Mouse (Mus musculus) heart, embryonic 16.5 days (tissue): Measurements from ENCODE around the gene Ltbr. TPM values are rescaled to one million over a fixed set of nuclear protein-coding genes. Genes with fewer than 3 reads are reported as not detected.
"Not testable (repeated sequence)": the region's sequence is repeated elsewhere in the genome, so short reads cannot be mapped to it uniquely, and the experiment has no call there.

ENCODE experiments used
- ATAC-seq: fragments of 200-750 bp; cut with Nextera tagmentation; replicated peaks from 2 replicates; pipeline ENCODE4 v1.8.0; 2017; ENCODE audit warnings: moderate number of reproducible peaks; ENCODE audit not compliant: insufficient read depth, low FRiP score; ENCODE audit errors: extremely low read depth
- H3K27ac ChIP-seq: fragments of 300-500 bp; sonication (generic); 2 replicates; pipeline ENCODE4 v1.5.1; 2014; ENCODE audit warnings: mild to moderate bottlenecking, low read length, control low read depth, moderate library complexity
- H3K27me3 ChIP-seq: fragments of 300-500 bp; sonication (generic); 2 replicates; pipeline ENCODE4 v1.6.1; 2014; ENCODE audit warnings: low read length, mixed read lengths; ENCODE audit not compliant: control insufficient read depth, insufficient read depth
- H3K36me3 ChIP-seq: fragments of 300-500 bp; sonication (generic); 2 replicates; pipeline ENCODE4 v1.6.1; 2014; ENCODE audit not compliant: control insufficient read depth, insufficient read depth
- H3K4me1 ChIP-seq: fragments of 300-500 bp; sonication (generic); 2 replicates; pipeline ENCODE4 v1.6.1; 2014; ENCODE audit warnings: low read length, mixed read lengths; ENCODE audit not compliant: control insufficient read depth, insufficient read depth
- H3K4me2 ChIP-seq: fragments of 300-500 bp; sonication (generic); 2 replicates; pipeline ENCODE4 v1.6.1; 2014; ENCODE audit warnings: low read depth, mild to moderate bottlenecking, control low read depth, low read length
- H3K4me3 ChIP-seq: fragments of 300-500 bp; sonication (generic); 2 replicates; pipeline ENCODE4 v1.5.1; 2014; ENCODE audit warnings: mild to moderate bottlenecking, control low read depth, low read length
- H3K9ac ChIP-seq: fragments of 300-500 bp; sonication (generic); 2 replicates; pipeline ENCODE4 v1.6.1; 2014; ENCODE audit warnings: low read length, control low read depth
- H3K9me3 ChIP-seq: fragments of 300-500 bp; sonication (generic); replicated peaks from 2 replicates; pipeline ENCODE4 v1.6.1; 2016; ENCODE audit warnings: low read length; ENCODE audit not compliant: control insufficient read depth
- WGBS: fragments of 180-500 bp; shearing (Covaris S2); extraction: QIAGEN DNeasy Blood & Tissue Kit; methylation state at CpG from one replicate; pipeline ENCODE4 v1.1.7; 2014; 5-methylcytosine and 5-hydroxymethylcytosine counted together
- polyA plus RNA-seq: library from polyadenylated mRNA; unstranded; fragments of >200 nt; fragmentation: Nextera tagmentation; extraction: Ambion mirVana; gene quantifications from 2 replicates; pipeline ENCODE4 v1.2.1, GENCODE M21; 2015

Ltbr gene
- polyA plus RNA-seq, 1 experiment from 2014 or later, result 43.0 TPM

DNA sequence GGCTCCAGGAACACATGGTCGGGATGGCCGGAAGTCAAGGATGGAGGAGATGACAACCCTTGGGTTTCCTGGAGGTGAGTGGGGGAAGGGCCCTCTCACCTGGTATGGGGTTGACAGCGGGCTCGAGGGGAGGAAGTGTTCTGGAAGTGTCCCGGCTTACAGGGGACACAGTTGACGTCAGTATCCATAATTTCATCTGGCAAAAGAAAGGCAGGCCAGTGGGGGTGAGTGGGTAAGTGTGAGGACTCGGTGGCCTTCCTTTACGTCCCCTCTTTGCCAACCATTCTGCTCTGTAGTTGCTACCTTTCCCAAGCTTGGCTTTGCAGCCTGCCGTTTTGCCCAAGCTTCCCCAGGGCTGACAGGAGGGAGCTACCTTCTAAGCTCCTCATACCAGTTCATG, 1.5 kb downstream of the Ltbr start:
- Histone ChIP-seq H3K9me3 (no peaks in the 10 kb centered on the region), H3K27me3 (no peaks in the 10 kb centered on the region), H3K36me3 (peaks cover 24% of the 10 kb centered on the region), H3K27ac (no peak overlapping the region), H3K4me2 (peak overlapping the region; percentile 80), H3K4me3 (peak overlapping the region; percentile 70), H3K9ac (peak overlapping the region; percentile 95), H3K4me1 (peaks cover 25% of the 10 kb centered on the region)
- ATAC-seq, result no peak
- WGBS, result 74% methylated on average over 9 of the region's 9 CpGs

DNA sequence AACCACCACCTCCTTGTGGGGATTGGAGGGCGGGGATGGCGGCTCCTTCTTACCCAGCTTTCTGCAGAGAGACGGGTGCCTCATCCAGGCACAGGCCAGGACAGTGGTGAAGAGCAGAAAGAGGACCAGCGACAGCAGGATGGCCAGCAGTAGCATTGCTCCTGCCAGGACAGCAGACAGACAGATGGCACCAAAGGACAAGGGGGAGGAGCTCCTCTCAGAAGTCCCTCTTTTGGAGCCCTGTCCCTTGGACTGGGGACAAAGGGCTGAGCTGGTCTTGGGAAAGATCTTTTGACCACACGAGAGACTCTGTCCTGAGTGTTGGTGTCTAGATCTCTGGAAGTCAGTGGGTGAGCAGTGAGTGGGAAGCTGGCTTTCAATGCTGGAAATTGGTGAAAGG, 4.3 kb downstream of the Ltbr start:
- Histone ChIP-seq H3K4me1 (peaks cover 22% of the 10 kb centered on the region), H3K27me3 (no peaks in the 10 kb centered on the region), H3K9ac (no peak overlapping the region), H3K4me3 (no peak overlapping the region), H3K4me2 (no peak overlapping the region), H3K27ac (no peak overlapping the region), H3K36me3 (peaks cover 36% of the 10 kb centered on the region), H3K9me3 (no peaks in the 10 kb centered on the region)
- WGBS, result 53% methylated on average over 5 of the region's 5 CpGs
- no peak for ATAC-seq

DNA sequence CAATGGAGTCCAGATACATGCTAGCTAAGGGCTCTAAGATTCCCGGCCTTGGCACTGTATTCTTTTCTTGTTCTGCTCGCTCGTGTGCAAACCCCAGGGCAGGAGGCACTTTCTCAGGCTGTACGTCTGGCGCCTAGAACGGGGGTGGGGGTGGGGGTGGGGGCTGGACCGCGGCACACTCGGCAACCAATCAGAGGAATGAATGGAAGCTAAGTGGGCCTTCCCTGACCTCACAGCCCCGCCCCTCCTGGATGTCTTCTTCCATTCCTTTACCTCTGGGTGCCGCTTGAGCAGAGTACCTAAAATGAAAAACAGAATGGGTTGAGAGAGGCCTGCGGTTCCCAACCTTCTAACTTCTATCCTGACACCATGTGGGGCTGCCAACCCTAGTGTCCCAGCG, 4.8 kb downstream of the Ltbr start:
- no peak overlapping the region for H3K4me3 ChIP-seq
- no peaks in the 10 kb centered on the region for H3K9me3 ChIP-seq
- peaks cover 36% of the 10 kb centered on the region for H3K36me3 ChIP-seq
- H3K27me3 ChIP-seq, result no peaks in the 10 kb centered on the region
- 33% methylated on average over 13 of the region's 13 CpGs for WGBS
- peaks cover 17% of the 10 kb centered on the region for H3K4me1 ChIP-seq
- no peak overlapping the region for H3K27ac ChIP-seq
- no peak for ATAC-seq
- no peak overlapping the region for H3K9ac ChIP-seq
- no peak overlapping the region for H3K4me2 ChIP-seq

DNA sequence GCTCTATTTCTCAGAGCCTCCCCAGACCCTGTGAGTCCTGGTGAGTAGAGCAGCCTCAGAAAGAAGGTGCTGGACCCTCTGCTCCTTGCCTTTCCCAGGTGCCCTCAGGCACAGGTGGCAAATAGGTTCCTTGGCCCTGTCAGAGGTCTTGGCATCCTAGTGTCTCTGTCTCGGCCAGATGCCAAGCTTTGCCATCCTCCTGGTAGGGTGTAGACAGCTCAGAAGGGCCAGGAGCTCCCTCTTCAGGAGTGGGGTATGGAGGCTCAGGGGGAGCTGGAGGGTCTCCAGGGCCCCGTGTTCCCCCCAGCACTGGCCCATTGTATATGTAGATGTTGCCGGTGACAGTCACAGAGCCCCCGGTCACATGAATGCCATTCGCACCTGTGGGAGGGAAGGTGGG, 6.6 kb downstream of the Ltbr start:
- H3K27ac ChIP-seq, result no peak overlapping the region
- WGBS, result 89% methylated on average over 5 of the region's 5 CpGs
- H3K9me3 ChIP-seq, result no peaks in the 10 kb centered on the region
- ATAC-seq, result 0 out of 2 replicates have a peak, but pooled peaks have one; percentile 15
- no peak overlapping the region for H3K4me3 ChIP-seq
- H3K4me2 ChIP-seq, result no peak overlapping the region
- peaks cover 9% of the 10 kb centered on the region for H3K4me1 ChIP-seq
- no peak overlapping the region for H3K9ac ChIP-seq
- no peaks in the 10 kb centered on the region for H3K27me3 ChIP-seq
- H3K36me3 ChIP-seq, result peaks cover 35% of the 10 kb centered on the region

DNA sequence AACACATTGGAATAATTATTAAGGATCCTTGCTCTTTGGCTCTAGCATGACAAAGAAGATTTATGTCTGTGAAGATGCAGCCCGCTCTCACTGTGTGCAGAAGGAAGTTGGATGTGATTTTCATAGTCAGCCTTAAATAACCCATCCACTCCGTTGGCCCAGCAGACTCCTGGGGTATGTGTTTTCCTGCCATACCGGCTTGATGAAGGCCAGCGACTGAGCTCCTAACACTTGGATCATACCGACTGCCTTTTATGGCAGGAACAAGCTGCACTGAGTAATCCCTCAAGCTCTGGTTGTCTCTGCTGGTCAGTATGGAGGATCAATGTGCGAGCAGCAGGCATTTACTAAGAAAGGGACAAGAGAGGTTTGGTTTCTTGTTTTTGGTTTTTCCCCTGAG, 8.2 kb downstream of the Ltbr start:
- Histone ChIP-seq H3K27me3 (no peaks in the 10 kb centered on the region), H3K27ac (no peak overlapping the region), H3K36me3 (peaks cover 29% of the 10 kb centered on the region), H3K4me1 (0 out of 2 replicates have a peak, but pooled peaks cover 2% of the 10 kb centered on the region), H3K4me3 (no peak overlapping the region), H3K9ac (no peak overlapping the region), H3K9me3 (no peaks in the 10 kb centered on the region), H3K4me2 (no peak overlapping the region)
- no peak for ATAC-seq
- WGBS, result 82% methylated on average over 6 of the region's 6 CpGs

DNA sequence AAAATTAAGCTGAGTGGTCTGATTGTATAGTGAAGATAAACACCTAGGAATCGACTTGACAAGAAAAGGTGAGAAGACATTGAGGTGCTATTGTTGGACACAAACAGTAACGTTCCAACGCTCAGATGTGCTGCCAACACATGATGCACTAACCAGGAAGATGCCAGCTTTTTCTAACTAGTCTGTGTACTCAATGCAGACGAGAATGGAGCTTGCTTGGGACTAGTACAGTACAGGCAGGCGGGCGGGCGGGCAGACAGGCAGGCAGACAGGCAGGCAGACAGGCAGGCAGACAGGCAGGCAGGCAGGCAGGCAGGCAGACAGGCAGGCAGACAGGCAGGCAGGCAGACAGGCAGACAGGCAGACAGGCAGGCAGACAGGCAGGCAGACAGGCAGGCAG, 9.3 kb downstream of the Ltbr start:
- H3K9ac ChIP-seq, ATAC-seq, H3K9me3 ChIP-seq, H3K27ac ChIP-seq, H3K4me3 ChIP-seq, H3K4me2 ChIP-seq, H3K4me1 ChIP-seq, H3K27me3 ChIP-seq: not testable (repeated sequence)
- peaks cover 24% of the 10 kb centered on the region for H3K36me3 ChIP-seq
- 85% methylated on average over 7 of the region's 7 CpGs for WGBS

DNA sequence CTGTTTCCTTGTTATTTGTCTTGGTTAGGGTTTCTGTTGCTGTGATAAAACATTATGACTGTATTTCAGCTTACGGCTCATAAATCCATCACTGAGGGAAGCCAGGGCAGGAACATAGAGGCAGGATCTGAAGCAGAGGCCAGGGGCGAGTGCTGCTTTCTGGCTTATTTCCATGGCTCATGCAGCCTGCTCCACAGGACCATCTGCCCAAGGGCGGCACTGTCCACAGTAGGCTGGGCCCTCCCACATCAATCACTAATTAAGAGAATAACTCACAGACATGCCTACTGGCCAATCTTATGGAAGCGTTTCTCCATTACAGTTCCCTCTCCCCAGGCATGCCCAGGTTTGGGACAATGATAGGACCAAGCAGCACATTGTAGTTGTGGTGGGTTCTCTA, 10.4 kb downstream of the Ltbr start:
- no peak for ATAC-seq
- 83% methylated on average over 4 of the region's 4 CpGs for WGBS
- no peaks in the 10 kb centered on the region for H3K4me1 ChIP-seq
- H3K27ac ChIP-seq, result no peak overlapping the region
- H3K9me3 ChIP-seq, result no peaks in the 10 kb centered on the region
- no peaks in the 10 kb centered on the region for H3K27me3 ChIP-seq
- no peak overlapping the region for H3K4me3 ChIP-seq
- H3K9ac ChIP-seq, result no peak overlapping the region
- H3K4me2 ChIP-seq, result no peak overlapping the region
- peaks cover 19% of the 10 kb centered on the region for H3K36me3 ChIP-seq

DNA sequence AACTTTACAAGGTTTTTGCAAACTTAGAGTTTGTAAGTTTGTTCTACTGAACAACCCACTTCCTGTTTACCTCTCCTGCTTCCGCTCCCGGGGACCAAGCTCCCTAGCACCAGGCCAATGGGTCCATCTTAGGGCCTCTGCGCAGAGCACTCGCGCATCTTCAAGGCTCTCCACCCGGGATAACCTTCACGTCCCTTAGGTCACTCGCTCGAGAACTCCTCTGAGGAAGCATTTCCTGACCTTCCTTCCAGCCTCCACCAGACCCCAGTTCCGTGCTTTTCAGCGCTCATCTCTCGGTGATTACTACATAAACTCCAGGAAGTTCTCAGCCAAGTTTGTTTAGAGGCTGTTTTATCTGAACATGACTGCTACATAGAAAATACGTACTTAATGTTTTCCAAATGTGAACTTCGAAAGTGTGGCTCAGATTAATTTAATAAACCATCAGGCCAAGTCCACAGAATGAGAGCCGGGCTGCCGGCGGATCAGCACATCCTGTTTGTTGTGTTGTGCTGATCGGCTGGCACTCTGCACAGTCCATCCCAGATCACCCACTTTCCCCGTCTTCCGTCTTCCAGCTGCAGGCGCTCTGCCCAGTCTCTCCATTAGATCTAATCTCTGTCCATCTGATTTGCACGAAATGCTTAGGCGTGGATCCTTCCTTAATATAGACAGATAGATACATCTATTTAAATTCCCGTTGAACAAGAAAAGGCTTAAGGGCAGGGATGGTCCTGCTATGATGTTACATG, 11.3 kb downstream of the Ltbr start:
- H3K27ac ChIP-seq, result no peak overlapping the region

DNA sequence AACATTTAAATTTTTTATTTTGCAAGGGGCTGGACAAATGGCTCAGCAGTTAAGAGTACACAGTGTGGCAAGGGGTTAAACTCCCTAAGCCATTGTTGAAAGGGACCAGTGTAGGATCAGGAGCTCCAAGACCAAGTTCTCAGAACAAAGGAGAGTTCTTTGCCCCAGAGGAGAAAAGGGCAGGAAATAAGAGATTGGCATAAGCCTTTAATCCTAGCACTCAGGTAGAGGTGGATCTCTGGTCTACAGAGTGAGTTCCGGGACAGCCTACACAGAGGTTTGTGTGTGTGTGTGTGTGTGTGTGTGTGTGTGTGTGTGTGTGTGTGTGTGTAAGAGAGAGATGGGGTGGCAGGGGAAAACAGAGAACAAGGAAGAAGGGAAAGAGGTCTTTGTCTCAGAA, 12.7 kb downstream of the Ltbr start:
- Histone ChIP-seq H3K4me2 (no peak overlapping the region), H3K27me3 (no peaks in the 10 kb centered on the region), H3K4me3 (no peak overlapping the region), H3K9ac (no peak overlapping the region), H3K36me3 (peaks cover under 1% of the 10 kb centered on the region; the same call in 1 of the 2 replicates), H3K4me1 (no peaks in the 10 kb centered on the region), H3K27ac (no peak overlapping the region), H3K9me3 (no peaks in the 10 kb centered on the region)
- no peak for ATAC-seq
- 69% methylated on average over 1 of the region's 1 CpGs for WGBS

More for the DNA sequence above, 11.3 kb downstream of the Ltbr start:
- Histone ChIP-seq H3K9me3 (no peaks in the 10 kb centered on the region), H3K9ac (no peak overlapping the region), H3K27me3 (no peaks in the 10 kb centered on the region), H3K4me1 (no peaks in the 10 kb centered on the region), H3K4me3 (no peak overlapping the region), H3K4me2 (no peak overlapping the region), H3K36me3 (peaks cover 15% of the 10 kb centered on the region)
- ATAC-seq, result no peak
- WGBS, result 70% methylated on average over 24 of the region's 24 CpGs
